Mouse (Mus musculus) midbrain, embryonic 12.5 days (tissue): ENCODE data around the gene Cryba1. TPM values are rescaled to one million over a fixed set of nuclear protein-coding genes. Genes with fewer than 3 reads are reported as not detected.

ENCODE experiments used
- ATAC-seq: fragments of 200-750 bp; cut with Nextera tagmentation; 2 replicates; pipeline ENCODE4 v1.8.0; 2017; ENCODE audit warnings: low read depth, moderate TSS enrichment, moderate library complexity; ENCODE audit not compliant: low FRiP score
- H3K27ac ChIP-seq: fragments of 300-500 bp; sonication (generic); replicated peaks from 2 replicates; pipeline ENCODE4 v1.5.1; 2016; ENCODE audit warnings: mild to moderate bottlenecking
- H3K27me3 ChIP-seq: fragments of 300-500 bp; sonication (generic); 2 replicates; pipeline ENCODE4 v1.6.1; 2016; ENCODE audit warnings: mild to moderate bottlenecking
- H3K36me3 ChIP-seq: fragments of 300-500 bp; sonication (generic); 2 replicates; pipeline ENCODE4 v1.6.1; 2016
- H3K4me1 ChIP-seq: fragments of 300-500 bp; sonication (generic); 2 replicates; pipeline ENCODE4 v1.6.1; 2016
- H3K4me2 ChIP-seq: fragments of 300-500 bp; sonication (generic); replicated peaks from 2 replicates; pipeline ENCODE4 v1.6.1; 2016; ENCODE audit warnings: mild to moderate bottlenecking, moderate library complexity
- H3K4me3 ChIP-seq: fragments of 300-500 bp; sonication (generic); 2 replicates; pipeline ENCODE4 v1.5.1; 2016; ENCODE audit warnings: mild to moderate bottlenecking
- H3K9ac ChIP-seq: fragments of 300-500 bp; sonication (generic); replicated peaks from 2 replicates; pipeline ENCODE4 v1.6.1; 2016; ENCODE audit warnings: mild to moderate bottlenecking, moderate library complexity
- H3K9me3 ChIP-seq: fragments of 300-500 bp; sonication (generic); 2 replicates; pipeline ENCODE4 v1.6.1; 2016; ENCODE audit warnings: mild to moderate bottlenecking
- WGBS: fragments of 180-500 bp; shearing (Covaris S2); methylation state at CpG from one replicate; pipeline ENCODE4 v1.1.7; 2016; 5-methylcytosine and 5-hydroxymethylcytosine counted together
- polyA plus RNA-seq: library from polyadenylated mRNA; unstranded; fragments of >200 nt; fragmentation: Nextera tagmentation; extraction: Ambion mirVana; gene quantifications from 2 replicates; pipeline ENCODE4 v1.2.1, GENCODE M21; 2016

Cryba1 gene
- 1.4 and 2.6 TPM in 2 replicates for polyA plus RNA-seq

DNA sequence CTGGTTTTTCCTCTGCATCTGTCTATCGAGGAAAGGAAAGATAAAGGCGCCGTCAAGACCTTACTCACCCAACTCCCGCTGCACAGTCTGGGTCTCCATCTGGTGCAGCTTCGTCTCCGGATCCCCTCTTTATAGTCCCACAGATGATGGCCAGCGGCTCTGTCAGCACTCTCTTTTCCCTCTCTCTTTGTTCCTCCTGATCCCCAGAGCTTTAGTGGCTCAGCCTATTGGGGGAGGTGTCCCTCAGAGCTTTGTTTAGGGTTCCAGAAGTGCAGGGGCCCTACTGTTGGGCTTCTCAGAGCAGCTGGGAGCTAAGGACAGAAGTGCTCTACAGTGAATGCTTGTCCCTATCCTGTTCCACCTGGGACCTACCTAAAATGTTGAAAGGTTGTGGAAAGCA lies at the start of gene Cryba1:
Gene Cryba1, minus strand, starts transcription at position 101 of the 400 bp plus-strand sequence.
- no peak within 1 kb of the TSS for H3K4me2 ChIP-seq
- no peak within 1 kb of the TSS for H3K4me3 ChIP-seq
- H3K9ac ChIP-seq: no peak within 1 kb of the TSS
- no peaks in the 10 kb centered on the region for H3K36me3 ChIP-seq
- no peak for ATAC-seq
- WGBS: 42% methylated on average over 7 of the region's 7 CpGs
- H3K9me3 ChIP-seq: no peaks in the 10 kb centered on the region
- no peaks in the 10 kb centered on the region for H3K27me3 ChIP-seq
- H3K4me1 ChIP-seq: peaks cover 11% of the 10 kb centered on the region
- H3K27ac ChIP-seq: no peak within 1 kb of the TSS

DNA sequence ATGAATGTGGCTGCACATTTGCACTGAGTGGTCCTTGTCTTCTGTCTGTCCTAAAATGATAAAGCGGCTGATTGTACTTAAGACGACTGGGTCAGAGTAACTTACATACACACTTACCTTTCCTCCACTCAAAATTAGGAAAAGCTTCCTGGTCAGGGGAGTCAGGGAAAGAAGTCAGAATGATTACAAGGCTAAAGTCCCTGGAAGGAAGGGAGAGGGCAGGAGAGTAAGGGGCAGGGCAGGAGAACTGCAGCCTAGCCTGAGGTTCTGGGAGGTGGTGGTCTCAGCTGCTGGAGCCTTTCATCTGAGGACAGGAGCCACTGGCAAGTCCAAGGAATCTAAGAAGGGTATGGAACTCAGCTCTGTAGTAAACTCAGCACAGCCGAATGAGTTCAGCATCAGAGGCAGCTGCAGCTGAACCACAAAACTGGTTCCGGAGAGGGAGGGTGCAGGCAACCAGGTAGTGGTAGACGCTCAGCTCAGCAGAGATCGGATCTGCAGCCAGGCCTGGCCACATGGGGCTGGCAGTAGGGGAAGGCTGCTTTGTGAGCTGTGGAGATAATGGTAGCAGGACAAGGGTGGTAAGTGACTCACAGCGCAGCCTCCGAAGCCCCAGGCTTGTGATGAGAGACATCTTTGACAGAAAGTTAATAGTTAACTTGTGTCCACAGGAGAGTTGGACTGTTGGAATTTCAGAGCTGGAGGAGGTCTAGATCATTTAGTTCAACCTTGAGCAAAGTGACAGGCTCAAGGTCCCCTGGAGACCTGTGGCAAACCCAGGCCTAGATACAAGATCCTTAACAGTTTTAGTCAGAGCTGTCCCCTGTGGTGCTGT lies 47.0 kb upstream of the Cryba1 start:
- no peak overlapping the region for H3K9ac ChIP-seq
- no peak for ATAC-seq
- H3K27me3 ChIP-seq: no peaks in the 10 kb centered on the region
- peaks cover 7% of the 10 kb centered on the region for H3K4me1 ChIP-seq
- no peak overlapping the region for H3K4me2 ChIP-seq
- H3K9me3 ChIP-seq: no peaks in the 10 kb centered on the region
- H3K4me3 ChIP-seq: no peak overlapping the region
- H3K27ac ChIP-seq: no peak overlapping the region
- H3K36me3 ChIP-seq: peaks cover 2% of the 10 kb centered on the region; the same call in 1 of the 2 replicates
- 74% methylated on average over 8 of the region's 8 CpGs for WGBS

DNA sequence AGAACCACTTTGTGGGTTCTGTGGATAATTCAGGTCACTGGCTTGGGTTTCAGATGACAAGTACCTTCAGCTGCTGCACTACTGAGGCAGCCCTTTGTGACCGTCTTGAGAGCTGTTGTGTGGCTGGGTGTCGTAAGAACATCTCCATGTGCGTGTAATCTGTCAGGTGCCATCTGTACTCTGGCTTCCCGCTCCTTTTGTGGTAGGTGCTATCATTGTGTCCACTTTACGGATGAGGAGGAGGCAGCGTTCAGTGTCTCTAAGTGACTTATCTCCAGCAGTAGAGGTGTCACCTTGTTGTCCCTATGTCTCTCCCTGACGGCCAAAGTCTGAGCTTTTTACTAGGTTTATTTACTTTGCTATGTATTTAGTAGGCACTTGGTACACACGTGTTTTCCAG lies 45.3 kb upstream of the Cryba1 start:
- H3K9ac ChIP-seq: no peak overlapping the region
- no peak overlapping the region for H3K4me3 ChIP-seq
- 86% methylated on average over 8 of the region's 8 CpGs for WGBS
- no peaks in the 10 kb centered on the region for H3K36me3 ChIP-seq
- peaks cover 19% of the 10 kb centered on the region for H3K4me1 ChIP-seq
- no peaks in the 10 kb centered on the region for H3K27me3 ChIP-seq
- no peak overlapping the region for H3K4me2 ChIP-seq
- no peaks in the 10 kb centered on the region for H3K9me3 ChIP-seq
- ATAC-seq: no peak
- H3K27ac ChIP-seq: no peak overlapping the region

DNA sequence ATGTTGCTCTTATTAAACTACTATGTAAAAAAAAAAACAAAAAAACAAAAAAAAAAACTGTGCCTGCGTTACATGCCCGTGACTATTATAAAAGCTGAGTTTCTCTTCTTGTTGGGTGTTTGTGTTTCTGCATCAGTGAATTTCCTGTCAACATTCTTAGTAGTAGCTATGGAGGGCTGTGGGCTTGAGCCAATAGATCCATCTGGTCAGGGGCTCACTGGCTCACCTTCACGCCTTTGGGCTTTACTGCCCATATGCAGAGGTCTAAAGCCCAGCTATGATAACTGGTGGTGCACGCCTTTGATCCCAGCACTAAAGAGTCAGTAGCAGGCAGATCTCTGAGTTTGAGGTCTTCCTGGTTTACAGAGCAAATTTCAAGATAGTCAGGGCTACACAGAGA lies 44.4 kb upstream of the Cryba1 start:
- no peak overlapping the region for H3K4me3 ChIP-seq
- ATAC-seq: no peak
- no peaks in the 10 kb centered on the region for H3K36me3 ChIP-seq
- H3K27me3 ChIP-seq: no peaks in the 10 kb centered on the region
- 83% methylated on average over 4 of the region's 4 CpGs for WGBS
- no peak overlapping the region for H3K9ac ChIP-seq
- no peaks in the 10 kb centered on the region for H3K9me3 ChIP-seq
- H3K4me1 ChIP-seq: peaks cover 27% of the 10 kb centered on the region
- no peak overlapping the region for H3K4me2 ChIP-seq
- H3K27ac ChIP-seq: no peak overlapping the region

DNA sequence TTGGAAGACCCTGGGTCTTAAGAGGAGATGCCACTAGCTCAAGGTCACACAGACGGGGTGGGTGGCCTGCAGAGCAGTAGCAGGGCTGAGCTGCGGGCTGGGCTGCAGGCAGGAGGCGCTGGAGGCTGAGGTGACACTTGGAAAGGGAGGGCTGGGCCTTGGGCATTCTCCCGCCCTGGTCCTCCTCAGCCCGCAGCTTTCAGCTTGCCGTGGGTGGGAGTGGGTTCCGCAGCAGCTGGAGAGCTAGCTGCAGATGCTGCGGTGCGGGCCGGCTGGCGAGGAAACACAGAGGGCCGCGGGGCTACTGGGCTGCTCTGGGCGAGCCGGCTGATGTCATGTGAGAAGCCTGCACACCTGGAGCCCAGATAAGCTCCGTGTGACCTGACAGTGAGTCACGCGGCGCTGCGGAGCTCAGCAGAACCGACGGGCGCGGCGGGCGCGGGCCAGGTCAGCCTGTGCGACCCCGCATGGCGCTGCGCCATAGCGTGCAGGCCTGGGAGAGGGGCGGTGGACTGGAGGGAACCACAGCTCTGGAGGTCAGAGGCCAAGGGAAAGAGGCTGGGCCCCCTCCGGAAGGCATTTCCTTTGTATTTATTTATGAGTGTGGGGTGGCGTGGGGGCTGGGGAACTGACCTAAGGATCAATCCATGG lies 41.4 kb upstream of the Cryba1 start:
- peaks cover 6% of the 10 kb centered on the region; the same call in 1 of the 2 replicates for H3K27me3 ChIP-seq
- peak overlapping the region; percentile 26; the same call in 1 of the 2 replicates for H3K27ac ChIP-seq
- peak overlapping the region; percentile 59 for H3K9ac ChIP-seq
- peak overlapping the region; percentile 39 for H3K4me3 ChIP-seq
- H3K9me3 ChIP-seq: no peaks in the 10 kb centered on the region
- peak; percentile 20; the same call in 1 of the 2 replicates for ATAC-seq
- peak overlapping the region; percentile 69 for H3K4me2 ChIP-seq
- no peaks in the 10 kb centered on the region for H3K36me3 ChIP-seq
- H3K4me1 ChIP-seq: peaks cover 40% of the 10 kb centered on the region
- 2% methylated on average over 34 of the region's 35 CpGs for WGBS

DNA sequence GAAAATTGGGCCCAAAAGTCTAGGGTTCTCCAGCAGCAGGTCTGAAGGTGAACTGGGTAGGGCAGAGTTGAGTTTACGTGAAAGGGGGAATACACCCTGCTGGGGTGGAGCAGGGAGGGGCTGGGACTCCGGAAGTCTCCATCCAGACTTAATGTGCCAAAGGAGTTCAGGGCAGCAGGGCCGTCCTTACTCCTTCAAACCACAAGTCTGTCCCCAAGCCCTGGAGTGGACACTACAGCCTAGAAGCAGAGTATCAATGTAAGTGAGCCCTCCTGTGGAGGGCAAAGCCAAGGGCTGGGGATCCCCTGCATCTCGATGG lies 40.3 kb upstream of the Cryba1 start:
- Histone ChIP-seq H3K4me1 (peaks cover 40% of the 10 kb centered on the region), H3K9me3 (no peaks in the 10 kb centered on the region), H3K27me3 (peaks cover 6% of the 10 kb centered on the region; the same call in 1 of the 2 replicates), H3K36me3 (no peaks in the 10 kb centered on the region), H3K4me2 (peak overlapping the region; percentile 96), H3K9ac (no peak overlapping the region), H3K27ac (no peak overlapping the region; the same call in 1 of the 2 replicates), H3K4me3 (peak overlapping the region; percentile 13; the same call in 1 of the 2 replicates)
- 39% methylated on average over 4 of the region's 4 CpGs for WGBS
- no peak for ATAC-seq

DNA sequence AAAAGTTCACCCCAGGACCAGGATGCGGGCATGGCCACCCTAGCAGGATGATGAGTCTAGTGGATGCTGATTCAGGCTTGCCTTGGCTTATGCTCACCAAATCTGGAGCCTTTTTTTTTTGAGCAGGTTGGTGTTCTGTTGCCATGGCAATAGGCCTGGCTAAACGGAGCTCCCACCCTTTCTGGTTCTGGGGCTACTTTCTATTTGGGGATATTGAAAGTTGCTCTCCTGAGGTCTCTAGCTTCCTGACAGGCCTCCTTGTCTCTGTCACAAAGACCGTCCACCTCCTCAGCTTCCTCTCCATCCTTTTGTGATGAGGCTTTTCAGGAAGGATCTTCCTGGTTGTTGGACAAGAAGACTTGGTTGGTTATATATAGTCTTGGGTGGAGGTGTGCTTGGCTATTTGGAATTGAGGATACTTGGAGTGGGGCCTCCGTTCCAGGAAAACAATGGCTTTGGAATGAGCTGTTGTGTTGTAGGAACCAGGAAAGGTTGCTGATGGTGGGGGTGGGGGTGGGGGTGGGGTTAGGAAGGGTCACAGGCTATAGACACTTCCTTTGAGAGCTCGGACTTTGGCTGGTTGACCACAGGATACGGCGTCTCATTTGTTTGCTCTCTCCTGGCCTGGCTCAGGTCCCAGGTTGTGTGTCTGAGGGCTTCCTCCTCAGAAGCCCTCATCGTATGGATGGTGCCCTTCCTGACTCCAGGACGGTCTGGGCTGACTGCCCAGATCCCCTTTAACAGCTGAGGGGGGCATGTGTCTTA lies 39.8 kb upstream of the Cryba1 start:
- peak overlapping the region; percentile 97; the same call in 1 of the 2 replicates for H3K9ac ChIP-seq
- H3K27me3 ChIP-seq: peaks cover 6% of the 10 kb centered on the region; the same call in 1 of the 2 replicates
- H3K4me1 ChIP-seq: peaks cover 40% of the 10 kb centered on the region
- H3K27ac ChIP-seq: peak overlapping the region; percentile 97; the same call in 1 of the 2 replicates
- no peak for ATAC-seq
- H3K9me3 ChIP-seq: no peaks in the 10 kb centered on the region
- peak overlapping the region; percentile 96 for H3K4me2 ChIP-seq
- WGBS: 58% methylated on average over 9 of the region's 9 CpGs
- peak overlapping the region; percentile 94 for H3K4me3 ChIP-seq
- no peaks in the 10 kb centered on the region for H3K36me3 ChIP-seq

DNA sequence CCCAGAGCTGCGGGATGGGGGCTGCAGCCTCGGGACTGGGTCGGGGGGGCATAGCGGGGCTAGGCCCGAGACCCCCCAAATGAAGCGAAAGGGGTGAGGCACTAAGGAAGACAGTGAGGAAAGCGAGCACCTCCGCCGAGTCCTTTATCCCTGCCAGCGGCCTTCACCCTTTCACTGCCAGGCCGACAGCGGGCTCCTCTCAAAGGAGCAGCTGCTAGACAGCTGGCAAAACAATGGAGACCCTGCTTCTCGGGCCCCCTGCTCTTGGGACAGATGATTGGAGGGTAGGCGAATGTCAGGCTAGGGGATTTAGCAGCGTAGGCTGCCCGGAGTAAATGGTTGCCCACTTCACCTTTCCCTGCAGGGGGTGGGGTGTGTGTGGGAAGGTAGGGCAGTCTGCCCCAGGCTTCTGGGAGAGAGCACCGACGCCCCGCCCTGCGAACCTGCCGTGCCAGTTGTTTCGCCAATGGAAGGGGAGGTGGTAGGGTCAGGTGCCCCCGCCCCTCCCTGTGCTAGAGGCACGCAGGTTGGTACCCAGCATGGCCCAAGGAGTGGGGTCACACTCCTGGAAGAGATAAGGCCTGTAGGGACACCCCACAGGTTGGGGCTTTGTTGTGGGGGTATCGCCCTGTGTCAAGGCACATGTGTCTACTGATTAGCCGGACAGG lies 38.7 kb upstream of the Cryba1 start:
- peaks cover 40% of the 10 kb centered on the region for H3K4me1 ChIP-seq
- no peaks in the 10 kb centered on the region for H3K9me3 ChIP-seq
- peak overlapping the region; percentile 94 for H3K4me3 ChIP-seq
- peaks cover 6% of the 10 kb centered on the region; the same call in 1 of the 2 replicates for H3K27me3 ChIP-seq
- peak overlapping the region; percentile 96 for H3K4me2 ChIP-seq
- 5% methylated on average over 26 of the region's 26 CpGs for WGBS
- H3K9ac ChIP-seq: peak overlapping the region; percentile 97
- peak overlapping the region; percentile 97 for H3K27ac ChIP-seq
- peak; percentile 77 for ATAC-seq
- no peaks in the 10 kb centered on the region for H3K36me3 ChIP-seq

DNA sequence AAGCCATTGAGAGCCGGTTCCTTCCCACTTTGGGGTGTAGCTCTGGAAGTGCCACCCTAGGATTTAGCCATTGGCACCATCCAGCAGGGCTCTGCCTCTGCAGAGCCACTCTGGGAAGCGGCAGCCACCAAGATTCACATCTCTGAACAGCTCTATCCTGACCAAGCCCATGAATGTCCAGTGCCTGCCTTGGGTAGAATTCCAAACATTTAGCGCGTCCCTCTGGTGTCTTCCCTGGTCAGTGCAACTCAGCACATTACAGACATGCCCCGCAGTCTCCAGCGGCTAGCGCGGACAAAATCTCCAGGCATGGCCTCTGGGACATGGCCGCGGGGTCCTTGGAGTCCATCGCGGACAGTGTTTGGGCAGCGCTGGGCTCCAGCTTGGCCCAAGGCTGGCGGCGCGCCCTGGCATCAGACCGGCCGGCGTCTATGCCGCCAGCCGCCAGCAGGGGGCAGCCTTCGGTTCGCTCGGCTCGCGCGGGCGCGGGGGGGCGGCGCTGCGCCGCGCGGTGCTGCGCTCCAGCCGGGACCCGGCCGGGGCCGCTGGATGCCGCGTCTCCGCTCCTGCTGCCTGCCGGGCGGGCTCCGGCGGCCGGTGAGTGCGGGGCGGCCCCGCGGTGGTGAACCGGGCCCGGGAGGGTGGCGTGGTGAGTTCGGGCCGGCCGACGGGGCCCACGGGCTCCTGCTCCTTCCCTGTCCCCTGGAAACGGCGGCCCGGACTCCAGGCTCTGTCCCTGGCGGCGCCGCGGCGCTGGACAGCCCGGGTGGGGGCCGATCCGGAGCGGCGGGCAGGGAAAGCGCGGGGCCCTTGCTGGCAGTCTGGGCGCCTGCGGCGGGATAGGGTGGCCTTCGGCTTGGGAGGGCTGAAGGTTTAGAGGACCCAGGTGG lies 37.9 kb upstream of the Cryba1 start, which contains the start of gene Myo18a:
Gene Myo18a, plus strand, starts transcription at position 464 of the 890 bp plus-strand sequence.
- Histone ChIP-seq H3K27ac (peak within 1 kb of the TSS; percentile 97), H3K4me1 (peaks cover 45% of the 10 kb centered on the region), H3K4me3 (peak within 1 kb of the TSS; percentile 94), H3K9ac (peak within 1 kb of the TSS; percentile 97), H3K4me2 (peak within 1 kb of the TSS; percentile 96), H3K9me3 (no peaks in the 10 kb centered on the region), H3K36me3 (no peaks in the 10 kb centered on the region), H3K27me3 (peaks cover 10% of the 10 kb centered on the region)
- WGBS: 1% methylated on average over 73 of the region's 79 CpGs
- ATAC-seq: peak; percentile 84

DNA sequence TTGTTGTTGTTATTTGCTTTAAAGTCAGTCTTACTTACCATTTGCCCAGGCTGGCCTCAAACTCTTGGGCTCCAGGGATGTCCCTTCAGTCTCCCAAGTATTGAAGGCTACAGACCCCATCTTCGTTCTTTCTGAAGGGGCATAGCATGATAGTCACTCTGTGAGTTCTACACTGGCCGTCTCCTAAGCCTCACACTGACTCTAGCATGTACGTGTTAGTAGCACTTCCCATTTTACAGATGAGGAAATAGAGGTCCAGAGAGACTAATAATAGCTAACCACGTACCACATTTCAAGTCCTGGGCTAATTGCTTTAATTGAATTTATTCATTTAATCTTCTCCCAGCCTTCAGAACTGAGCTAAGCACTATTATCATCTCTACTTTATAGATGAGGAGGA lies 34.9 kb upstream of the Cryba1 start:
- no peak overlapping the region for H3K9ac ChIP-seq
- 92% methylated on average over 4 of the region's 4 CpGs for WGBS
- no peak overlapping the region for H3K4me3 ChIP-seq

More for the DNA sequence above, 34.9 kb upstream of the Cryba1 start:
- H3K4me1 ChIP-seq: peaks cover 23% of the 10 kb centered on the region
- H3K27me3 ChIP-seq: peaks cover 10% of the 10 kb centered on the region
- no peak overlapping the region for H3K4me2 ChIP-seq
- no peak for ATAC-seq
- no peaks in the 10 kb centered on the region for H3K9me3 ChIP-seq
- H3K36me3 ChIP-seq: no peaks in the 10 kb centered on the region
- no peak overlapping the region for H3K27ac ChIP-seq
